Mouse (Mus musculus): Measurements from ENCODE around the gene Qtrt1. TPM values are rescaled to one million over a fixed set of nuclear protein-coding genes. Genes with fewer than 3 reads are reported as not detected.

Qtrt1 gene
- polyA plus RNA-seq, 1 experiment: 48.2 TPM

DNA sequence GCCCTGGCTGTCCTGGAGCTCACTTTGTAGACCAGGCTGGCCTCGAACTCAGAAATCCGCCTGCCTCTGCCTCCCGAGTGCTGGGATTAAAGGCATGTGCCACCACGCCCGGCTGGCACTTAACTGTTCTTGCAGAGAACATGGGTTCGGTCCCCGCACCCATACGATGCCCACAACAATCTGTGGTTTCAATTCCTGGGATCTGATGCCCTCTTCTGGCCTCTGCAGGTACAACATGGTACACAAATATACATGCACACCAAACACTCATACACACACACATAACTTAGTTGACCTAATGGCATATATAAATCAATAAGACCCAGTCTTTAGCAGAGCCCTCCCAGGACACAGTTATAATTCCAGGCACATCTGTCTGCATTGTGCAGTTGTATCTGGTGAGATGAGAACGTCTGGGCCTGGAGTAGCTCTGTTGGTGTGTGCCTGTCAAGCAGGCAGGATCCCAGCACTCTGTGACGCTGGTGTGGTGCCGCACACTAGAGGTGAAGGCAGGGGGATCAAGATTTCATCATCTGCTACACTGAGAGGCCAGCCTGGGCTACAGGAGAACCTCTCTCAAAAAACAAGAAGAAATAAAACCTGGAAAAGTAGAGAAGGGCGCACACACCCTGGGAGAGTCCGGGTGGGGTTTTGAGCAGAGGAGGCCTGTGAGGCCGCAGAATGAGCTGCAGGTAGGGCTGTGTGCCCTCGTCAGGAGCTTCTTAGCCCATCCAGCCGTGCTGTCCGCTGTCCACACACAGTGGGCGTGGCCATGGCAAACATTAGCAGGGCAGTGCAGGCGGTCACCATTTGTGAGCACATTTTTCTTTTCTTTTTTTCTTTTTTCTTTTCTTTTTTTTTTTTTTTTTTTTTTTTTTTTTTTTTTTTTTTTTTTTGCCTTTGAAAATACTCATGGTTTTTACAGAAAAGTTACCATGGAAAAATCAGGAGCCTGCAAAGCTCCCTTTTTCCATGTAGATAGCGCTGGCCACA is 57.7 kb downstream of the Qtrt1 start:
- no peak for TF ChIP-seq POLR2A (IDR thresholded peaks at IDR 0.05; ENCODE audit: control insufficient read depth, extremely low read depth, insufficient read depth, low read length, poor library complexity)
- 0 out of 2 replicates have a peak, but pooled peaks have one; percentile 27 for TF ChIP-seq CTCF (IDR thresholded peaks at IDR 0.05; ENCODE audit: borderline replicate concordance, control insufficient read depth, extremely low read depth, insufficient read depth, low read length, poor library complexity)
- Histone ChIP-seq H3K36me3 (ENCODE audit: control insufficient read depth, insufficient read depth, low read length) (peaks cover 68% of the 10 kb centered on the region), H3K27me3 (ENCODE audit: control insufficient read depth, insufficient read depth, low read length) (no peaks in the 10 kb centered on the region), H3K4me1 (replicated peaks; ENCODE audit: control insufficient read depth, insufficient read depth, low read length) (peaks cover 5% of the 10 kb centered on the region; the same call in 1 of the 2 replicates), H3K4me3 (ENCODE audit: control insufficient read depth, insufficient read depth, low read length) (no peak overlapping the region), H3K27ac (ENCODE audit: control insufficient read depth, insufficient read depth, low read length) (no peak overlapping the region)
- peak; percentile 73 for DNase-seq
- WGBS: 91% methylated on average over 20 of the region's 20 CpGs

Other genes with a start within 250 kb of the Qtrt1 start
- gene Pde4a, start 246.1 kb upstream of the Qtrt1 start, polyA plus RNA-seq (2012; rRNA removed): 6.1 and 6.8 TPM in 2 replicates
- gene Keap1, start 172.5 kb upstream of the Qtrt1 start, polyA plus RNA-seq (2012; rRNA removed): 115 and 122 TPM in 2 replicates
- gene S1pr5, start 163.4 kb upstream of the Qtrt1 start, polyA plus RNA-seq (2012; rRNA removed): 0.70 and 0.78 TPM in 2 replicates
- 84.3 and 87.7 TPM in 2 replicates for gene Atg4d, start 146.5 kb upstream of the Qtrt1 start, polyA plus RNA-seq (2012; rRNA removed)
- gene Kri1, start 123.9 kb upstream of the Qtrt1 start, polyA plus RNA-seq (2012; rRNA removed): 56.5 and 57.9 TPM in 2 replicates
- 319 and 330 TPM in 2 replicates for gene Cdkn2d, start 120.4 kb upstream of the Qtrt1 start, polyA plus RNA-seq (2012; rRNA removed)
- gene Ap1m2, start 99.5 kb upstream of the Qtrt1 start, polyA plus RNA-seq (2012; rRNA removed): 9.6 and 11.1 TPM in 2 replicates
- 477 and 505 TPM in 2 replicates for gene Slc44a2, start 91.1 kb upstream of the Qtrt1 start, polyA plus RNA-seq (2012; rRNA removed)
- gene Ilf3, start 44.0 kb upstream of the Qtrt1 start, polyA plus RNA-seq (2012; rRNA removed): 151 and 157 TPM in 2 replicates
- 374 and 422 TPM in 2 replicates for gene Dnm2, start 13.1 kb downstream of the Qtrt1 start, polyA plus RNA-seq (2012; rRNA removed)
- gene Tmed1, start 98.4 kb downstream of the Qtrt1 start, polyA plus RNA-seq (2012; rRNA removed): 12.8 and 17.0 TPM in 2 replicates
- gene AB124611, start 114.3 kb downstream of the Qtrt1 start, polyA plus RNA-seq (2012; rRNA removed): 29.5 and 31.1 TPM in 2 replicates
- 98.5 and 112 TPM in 2 replicates for gene Carm1, start 135.1 kb downstream of the Qtrt1 start, polyA plus RNA-seq (2012; rRNA removed)
- 43.5 and 45.8 TPM in 2 replicates for gene Timm29, start 180.9 kb downstream of the Qtrt1 start, polyA plus RNA-seq (2012; rRNA removed)
- 47.1 and 50.6 TPM in 2 replicates for gene Yipf2, start 181.0 kb downstream of the Qtrt1 start, polyA plus RNA-seq (2012; rRNA removed)
- 156 and 191 TPM in 2 replicates for gene Smarca4, start 204.3 kb downstream of the Qtrt1 start, polyA plus RNA-seq (2012; rRNA removed)